Mouse (Mus musculus) heart, adult 2 months (tissue): ENCODE measurements around the gene Myh7b. TPM values are rescaled to one million over a fixed set of nuclear protein-coding genes. Genes with fewer than 3 reads are reported as not detected.

Experiments used
- DNase-seq, 2 experiments: peaks; one replicate each; pipeline ENCODE4 v3.0.0; 2021
- H3K27ac ChIP-seq: fragments of 200-600 bp; 2 replicates; pipeline ENCODE4 v1.8.1; 2022
- H3K27me3 ChIP-seq: fragments of 200-500 bp; 2 replicates; pipeline ENCODE4 v1.6.1; 2012; ENCODE audit warnings: mild to moderate bottlenecking, low read length, inconsistent platforms, mixed read lengths; ENCODE audit not compliant: control insufficient read depth, insufficient read depth
- H3K36me3 ChIP-seq: fragments of 200-500 bp; 2 replicates; pipeline ENCODE4 v1.6.1; 2012; ENCODE audit warnings: low read length, inconsistent platforms; ENCODE audit not compliant: control insufficient read depth, insufficient read depth
- H3K4me1 ChIP-seq: fragments of 200-500 bp; 2 replicates; pipeline ENCODE4 v1.6.1; 2011; ENCODE audit warnings: low read length; ENCODE audit not compliant: control insufficient read depth, insufficient read depth
- H3K4me3 ChIP-seq: fragments of 200-600 bp; 2 replicates; pipeline ENCODE4 v1.8.1; 2022
- H3K79me2 ChIP-seq: fragments of 200-500 bp; replicated peaks from 2 replicates; pipeline ENCODE4 v1.6.1; 2012; ENCODE audit warnings: mild to moderate bottlenecking, inconsistent platforms, low read length, moderate library complexity, mixed read lengths; ENCODE audit not compliant: control insufficient read depth, insufficient read depth
- H3K9ac ChIP-seq: fragments of 200-500 bp; 2 replicates; pipeline ENCODE4 v1.6.1; 2012; ENCODE audit warnings: low read depth, mild to moderate bottlenecking, control low read depth, inconsistent platforms, low read length, mixed read lengths
- CTCF ChIP-seq: fragments of 200-600 bp; IDR thresholded peaks from 2 replicates; pipeline ENCODE4 v1.8.1; 2022; ENCODE audit warnings: antibody characterized with exemption, mild to moderate bottlenecking, moderate library complexity
- EP300 ChIP-seq: fragments of 200-500 bp; IDR thresholded peaks from 2 replicates; pipeline ENCODE4 v1.6.1; 2011; ENCODE audit warnings: low read depth, low read length, control low read depth; ENCODE audit not compliant: insufficient read depth
- POLR2A ChIP-seq: fragments of 200-500 bp; IDR thresholded peaks from 2 replicates; pipeline ENCODE4 v1.6.1; 2011; ENCODE audit warnings: mild to moderate bottlenecking, low read depth, low read length, control low read depth; ENCODE audit not compliant: insufficient read depth
- WGBS: fragments of 180-500 bp; shearing (Covaris S2); methylation state at CpG from one replicate; pipeline ENCODE4 v1.1.7; 2018; 5-methylcytosine and 5-hydroxymethylcytosine counted together
- intact Hi-C: fragments of 180-260 bp; cut with DNase I; formaldehyde crosslinking; loops from one replicate; pipeline ENCODE4 v1.15.1; 2025
- polyA plus RNA-seq: library from polyadenylated mRNA; depleted of rRNA; stranded (reverse); fragments of >200 nt; gene quantifications from 2 replicates; pipeline ENCODE4 v1.2.3, GENCODE M21; 2012
- total RNA-seq, 2 experiments: library from RNA; stranded (reverse); gene quantifications; 2 replicates each; pipeline ENCODE4 v1.2.3; 2021

Myh7b gene
- total and polyA plus RNA-seq, 3 experiments, result 28.6 to 43.2 (median 38.2) TPM

DNA sequence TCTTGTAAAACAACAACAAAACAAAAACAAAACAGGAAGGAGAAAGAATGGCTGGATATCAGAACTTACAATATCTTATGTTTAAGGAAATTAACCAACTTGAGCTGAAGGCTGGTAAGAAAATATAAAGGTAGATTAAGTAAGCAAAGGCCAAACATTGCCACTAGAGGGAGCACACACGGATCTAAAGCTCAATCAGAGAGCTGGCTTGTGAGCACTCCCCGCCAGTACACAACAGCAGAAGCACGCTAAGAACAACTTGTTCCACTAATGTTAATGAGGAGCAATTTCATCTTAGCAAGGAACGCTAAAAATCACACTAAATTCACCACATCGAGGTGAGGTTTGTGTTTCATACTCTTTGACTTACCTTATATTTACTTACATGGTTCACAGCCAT lies 52.1 kb downstream of the Myh7b start:
- no peaks in the 10 kb centered on the region for H3K36me3 ChIP-seq
- TF ChIP-seq CTCF (peak; percentile 82), EP300 (no peak)

DNA sequence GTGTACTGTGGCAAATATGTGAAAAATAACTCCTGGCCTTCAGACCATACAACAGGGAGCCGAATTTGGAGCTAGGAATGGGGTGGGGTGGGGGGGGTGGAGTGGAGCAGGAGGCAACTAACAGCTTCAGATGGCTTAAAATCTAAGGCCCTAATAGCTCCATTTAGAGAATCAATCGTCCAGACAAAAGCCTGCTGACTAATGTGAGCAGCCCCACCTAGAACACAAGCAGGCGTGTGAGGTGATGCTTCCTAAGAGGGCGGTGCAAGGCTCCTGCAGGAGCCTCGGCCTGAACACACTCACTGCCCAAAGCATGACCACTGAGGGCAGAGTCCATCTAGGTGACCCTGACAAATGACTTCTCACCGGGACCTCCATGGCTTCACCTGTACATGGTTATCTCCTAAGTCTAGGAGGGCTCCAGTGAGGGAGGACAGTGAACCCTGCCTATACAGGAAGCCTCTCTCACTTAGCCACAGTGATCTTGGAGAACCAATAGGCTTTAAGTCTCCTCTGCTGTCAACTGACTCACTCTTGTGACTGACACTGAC lies 53.0 kb downstream of the Myh7b start:
- no peak overlapping the region for H3K4me3 ChIP-seq
- intact Hi-C loops, result loop anchor here (1.0 kb wide), 1 partner anchor 101 kb away; no protein-coding TSS in a partner anchor
- no peak overlapping the region for H3K27ac ChIP-seq
- no peaks in the 10 kb centered on the region for H3K79me2 ChIP-seq
- TF ChIP-seq CTCF (no peak), POLR2A (no peak), EP300 (no peak)
- no peak for DNase-seq
- H3K36me3 ChIP-seq, result no peaks in the 10 kb centered on the region
- no peak overlapping the region for H3K9ac ChIP-seq
- H3K27me3 ChIP-seq, result no peaks in the 10 kb centered on the region
- no peaks in the 10 kb centered on the region for H3K4me1 ChIP-seq
- WGBS, result 77% methylated on average over 6 of the region's 6 CpGs

More for the DNA sequence above, 52.1 kb downstream of the Myh7b start:
- DNase-seq, result no peak
- H3K27ac ChIP-seq, result no peak overlapping the region
- H3K4me3 ChIP-seq, result no peak overlapping the region
- no peak overlapping the region for H3K9ac ChIP-seq
- no peaks in the 10 kb centered on the region for H3K27me3 ChIP-seq
- intact Hi-C loops, result loop anchor here (1.0 kb wide), 1 partner anchor 102 kb away; no protein-coding TSS in a partner anchor
- no peaks in the 10 kb centered on the region for H3K4me1 ChIP-seq
- WGBS, result 19% methylated on average over 5 of the region's 5 CpGs
- H3K79me2 ChIP-seq, result no peaks in the 10 kb centered on the region

DNA sequence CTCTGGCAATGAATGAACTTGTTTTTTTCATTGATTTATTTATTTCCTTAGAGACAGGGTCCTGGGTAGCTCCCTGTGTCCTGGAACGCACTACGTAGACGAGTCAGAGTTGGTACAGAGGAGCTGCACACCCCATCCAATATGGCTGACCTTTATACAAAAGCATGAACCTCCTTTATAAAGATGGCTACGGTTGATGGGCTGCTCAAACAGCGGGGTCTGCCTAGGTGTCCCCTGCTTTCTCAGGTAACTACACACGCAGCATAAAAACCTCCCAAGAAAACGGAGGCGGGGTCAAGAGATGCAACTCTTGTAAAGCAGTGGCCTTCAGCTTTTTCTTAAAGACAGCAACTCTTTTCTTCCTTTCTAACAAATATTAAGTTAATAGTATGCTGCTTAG lies 56.9 kb downstream of the Myh7b start:
- no peaks in the 10 kb centered on the region for H3K4me1 ChIP-seq
- H3K79me2 ChIP-seq, result no peaks in the 10 kb centered on the region
- TF ChIP-seq EP300 (no peak), POLR2A (no peak), CTCF (no peak)
- H3K27ac ChIP-seq, result no peak overlapping the region
- DNase-seq, result no peak
- intact Hi-C loops, result no loop called here
- H3K4me3 ChIP-seq, result no peak overlapping the region
- no peak overlapping the region for H3K9ac ChIP-seq
- 96% methylated on average over 8 of the region's 8 CpGs for WGBS
- peaks cover 3% of the 10 kb centered on the region; the same call in 1 of the 2 replicates for H3K36me3 ChIP-seq
- no peaks in the 10 kb centered on the region for H3K27me3 ChIP-seq

DNA sequence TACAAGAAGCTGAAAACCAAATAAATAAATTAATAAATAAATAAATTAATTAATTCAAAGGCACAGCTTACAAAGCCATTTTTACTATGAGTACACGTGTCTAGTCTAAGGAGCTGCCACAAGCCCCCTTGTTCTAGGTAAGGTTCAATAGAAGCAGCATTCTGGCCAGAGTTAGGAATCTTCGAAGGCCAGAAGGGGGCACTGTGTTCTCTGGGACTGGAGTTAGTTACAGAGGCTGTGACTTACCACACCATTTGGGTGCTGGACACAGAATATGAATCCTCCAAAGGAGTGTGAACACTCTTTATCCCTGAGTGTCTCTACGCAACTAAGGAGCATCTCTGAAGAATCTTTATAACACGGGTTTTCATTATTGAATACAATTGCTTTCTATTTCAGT lies 57.4 kb downstream of the Myh7b start:
- DNase-seq, result no peak
- intact Hi-C loops, result no loop called here
- H3K9ac ChIP-seq, result no peak overlapping the region
- H3K27me3 ChIP-seq, result no peaks in the 10 kb centered on the region
- H3K36me3 ChIP-seq, result peaks cover 3% of the 10 kb centered on the region; the same call in 1 of the 2 replicates
- TF ChIP-seq POLR2A (no peak), EP300 (no peak), CTCF (peak; percentile 66)
- H3K27ac ChIP-seq, result no peak overlapping the region
- no peaks in the 10 kb centered on the region for H3K4me1 ChIP-seq
- H3K79me2 ChIP-seq, result no peaks in the 10 kb centered on the region
- WGBS, result 87% methylated on average over 4 of the region's 4 CpGs
- H3K4me3 ChIP-seq, result no peak overlapping the region

DNA sequence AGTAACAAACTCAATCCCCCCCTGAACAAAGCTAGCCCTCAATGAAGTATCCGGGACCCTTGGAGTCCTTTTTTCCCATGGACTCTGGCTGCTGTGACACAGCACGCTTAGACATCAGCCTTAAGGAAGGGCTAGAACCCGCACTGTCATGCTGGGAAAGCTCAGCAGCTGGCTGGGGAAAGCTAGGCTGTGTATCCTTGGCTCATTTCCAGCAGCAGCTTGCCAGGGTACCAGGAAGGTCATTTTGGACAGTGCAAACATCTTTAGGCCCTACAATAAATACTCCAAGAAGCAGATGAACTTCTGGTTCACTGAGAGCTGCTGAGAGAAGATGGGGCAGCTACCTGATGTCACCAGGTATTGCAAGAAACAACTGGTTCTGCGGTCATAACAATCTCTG lies 60.2 kb downstream of the Myh7b start:
- Histone ChIP-seq H3K36me3 (peaks cover 7% of the 10 kb centered on the region; the same call in 1 of the 2 replicates), H3K79me2 (peaks cover 1% of the 10 kb centered on the region; the same call in 1 of the 2 replicates), H3K9ac (no peak overlapping the region), H3K4me1 (peaks cover 2% of the 10 kb centered on the region), H3K27me3 (no peaks in the 10 kb centered on the region), H3K4me3 (no peak overlapping the region), H3K27ac (no peak overlapping the region)
- intact Hi-C loops, result no loop called here
- TF ChIP-seq EP300 (no peak), POLR2A (no peak), CTCF (no peak)
- peak; percentile 31 to 33 for DNase-seq
- WGBS, result 54% methylated on average over 4 of the region's 4 CpGs

DNA sequence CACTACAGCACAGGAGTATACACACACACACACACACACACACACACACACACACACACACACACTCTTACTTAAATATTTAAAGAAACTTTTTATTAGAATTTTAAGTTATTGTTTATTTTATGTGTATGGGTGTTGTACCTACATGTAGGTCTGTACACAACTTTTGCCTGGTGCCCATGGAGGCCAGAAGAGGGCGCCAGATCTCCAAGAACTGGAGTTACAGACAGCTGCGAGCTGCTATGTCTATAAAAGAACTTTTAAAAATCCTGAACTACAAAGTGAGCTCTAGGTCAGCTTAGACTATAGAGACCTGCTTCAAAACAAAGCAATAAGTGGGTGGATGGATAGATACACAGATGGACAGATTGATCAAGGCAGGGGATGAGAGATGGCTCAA lies 62.5 kb downstream of the Myh7b start:
- intact Hi-C loops, result loop anchor here (1.0 to 2.0 kb wide), 2 partner anchors 23 to 91 kb away; no protein-coding TSS in a partner anchor
- peak; percentile 55 to 66 for DNase-seq
- TF ChIP-seq POLR2A (no peak), EP300 (0 out of 2 replicates have a peak, but pooled peaks have one; percentile 18), CTCF (peak; percentile 78)

More for the DNA sequence above, 62.5 kb downstream of the Myh7b start:
- Histone ChIP-seq H3K27ac (no peak overlapping the region), H3K4me1 (peaks cover 2% of the 10 kb centered on the region), H3K36me3 (peaks cover 7% of the 10 kb centered on the region; the same call in 1 of the 2 replicates), H3K79me2 (peaks cover 3% of the 10 kb centered on the region; the same call in 1 of the 2 replicates), H3K4me3 (no peak overlapping the region), H3K9ac (no peak overlapping the region), H3K27me3 (no peaks in the 10 kb centered on the region)
- 19% methylated on average over 2 of the region's 2 CpGs for WGBS
